Mouse (Mus musculus): ENCODE data around the gene Ivns1abp.
A peak's percentile ranks its signal among the peaks of the same experiment; 100 is the strongest.
"Not testable (repeated sequence)": the region's sequence is repeated elsewhere in the genome, so short reads cannot be mapped to it uniquely, and the experiment has no call there.

Gene Ivns1abp

DNA sequence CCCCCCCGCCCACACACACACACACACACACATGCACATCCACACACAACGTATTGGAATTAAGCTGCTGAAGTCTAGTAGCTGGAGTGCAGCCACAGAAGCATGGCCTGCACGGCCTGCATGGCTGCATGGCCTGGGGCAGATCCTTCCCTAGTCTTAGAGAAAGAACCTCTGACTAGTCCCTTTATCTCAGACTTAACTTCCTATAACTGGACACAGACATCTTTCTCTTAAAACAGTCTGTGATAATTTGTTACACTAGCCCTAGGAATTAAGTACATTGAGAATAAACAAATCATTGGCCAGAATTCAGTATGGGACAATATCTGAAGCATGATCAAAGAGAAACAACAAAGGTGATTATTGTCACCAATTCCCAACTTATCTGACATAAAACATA is 2.0 kb upstream of the Ivns1abp start:
- no peak for DNase-seq (ENCODE audit: low spot score in 2 of 2)

DNA sequence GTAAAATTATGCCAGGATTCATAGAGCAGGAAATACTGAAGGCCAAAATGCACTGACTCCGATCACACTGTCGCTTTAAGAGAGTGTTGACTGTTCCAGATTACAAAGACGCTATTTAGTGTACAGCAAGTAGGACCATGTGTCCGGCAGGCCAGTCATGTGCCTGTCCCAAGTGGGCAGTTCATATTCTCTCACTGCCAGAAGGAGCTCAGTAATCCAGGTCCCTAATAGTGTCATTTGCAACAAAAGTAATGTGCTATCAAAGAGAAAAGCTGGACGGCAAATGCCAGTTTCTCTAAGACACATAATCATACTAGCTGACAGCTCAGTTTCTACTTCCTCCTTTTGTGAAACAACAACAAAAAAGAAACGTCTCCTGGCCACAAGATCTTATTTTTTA is 1.3 kb upstream of the Ivns1abp start:
- DNase-seq (ENCODE audit: low spot score in 2 of 2) = no peak

GRCm38 (mm10) chr1:151343571-151344282 is 550 bp upstream of the Ivns1abp start:
- no peak for DNase-seq (ENCODE audit: low spot score in 2 of 2)

DNA sequence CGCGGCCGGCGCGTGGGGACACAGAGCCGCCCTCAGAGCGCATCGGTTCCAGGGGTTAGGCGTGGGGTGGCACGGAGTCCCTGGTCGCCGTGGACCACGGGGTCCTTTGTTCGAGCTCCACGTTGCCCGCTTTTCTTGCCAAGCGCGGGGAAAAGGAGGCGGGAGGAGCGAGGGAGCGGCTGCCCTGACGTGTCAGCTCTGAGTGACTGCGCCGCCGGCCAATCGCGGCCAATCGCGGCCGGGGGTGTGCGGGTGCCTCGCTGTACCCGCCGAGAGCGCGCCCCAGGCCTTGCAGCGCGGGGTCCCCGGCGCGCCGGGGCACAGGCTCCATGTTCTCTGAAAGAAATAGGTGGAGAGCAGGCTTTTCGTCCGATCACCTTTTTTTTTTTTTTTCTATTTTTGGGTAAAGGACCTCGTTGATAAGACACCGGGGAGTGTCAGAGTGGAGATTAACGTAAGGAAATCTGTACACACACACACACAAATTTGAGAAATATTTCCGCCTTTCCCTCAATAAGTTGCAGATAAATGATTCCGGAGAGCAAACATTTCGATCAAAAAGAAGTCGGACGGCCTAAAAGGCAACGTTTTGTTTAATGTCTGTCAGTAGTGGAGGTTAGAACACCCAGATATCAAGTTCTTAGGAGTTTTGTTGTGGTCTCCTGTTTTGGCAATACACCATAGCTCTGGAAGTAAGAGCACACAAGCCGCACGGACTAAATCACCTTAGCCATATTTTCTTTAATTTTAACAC is 1.0 kb downstream of the Ivns1abp start:
- DNase-seq (ENCODE audit: low spot score in 2 of 2) = peak; percentile 89 to 95

DNA sequence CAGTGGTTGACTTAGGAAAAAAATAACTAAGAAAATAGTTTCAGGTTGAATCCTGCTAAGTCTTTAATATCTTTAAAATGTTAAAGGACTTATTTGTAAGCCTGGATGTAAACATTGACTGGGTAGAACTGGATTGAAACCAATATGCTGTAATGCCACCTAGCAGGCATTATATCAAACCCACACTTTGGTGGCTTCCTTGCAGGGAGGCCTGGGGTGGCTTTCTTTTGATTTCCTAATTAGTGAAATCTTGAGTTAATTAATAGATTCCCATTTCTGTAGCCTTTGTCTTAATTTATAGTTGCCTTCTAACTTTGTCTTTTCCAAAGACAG is 1.6 kb downstream of the Ivns1abp start:
- no peak for DNase-seq (ENCODE audit: low spot score in 2 of 2)

DNA sequence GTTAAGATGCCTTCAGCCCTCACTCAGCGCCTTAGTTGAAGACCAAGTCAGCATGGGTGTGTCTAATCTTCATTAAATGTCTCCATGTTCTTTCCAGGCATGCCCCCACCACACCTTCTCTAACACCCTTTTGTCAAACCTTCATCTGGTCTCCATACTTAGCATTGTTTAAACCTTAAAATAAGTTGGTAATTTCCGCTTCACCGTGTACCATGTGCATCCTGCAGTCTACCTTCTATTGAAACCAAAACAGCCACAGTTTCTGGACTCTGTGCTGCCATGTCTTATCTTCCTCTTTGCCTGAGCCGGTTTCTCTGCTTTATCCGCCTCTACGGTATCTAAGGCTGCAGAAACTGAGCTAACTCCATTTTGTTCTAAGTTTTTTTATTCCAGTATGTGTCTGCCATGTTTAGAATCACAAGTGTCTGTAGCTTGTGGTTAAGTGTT is 2.4 kb downstream of the Ivns1abp start:
- no peak for DNase-seq (ENCODE audit: low spot score in 2 of 2)

- not testable (repeated sequence) for DNase-seq (ENCODE audit: low spot score in 2 of 2)
Measured at GRCm38 (mm10) chr1:151348293-151348692, 4.0 kb downstream of the Ivns1abp start.

GRCm38 (mm10) chr1:151352911-151353310 is 8.6 kb downstream of the Ivns1abp start:
- DNase-seq (ENCODE audit: low spot score in 2 of 2) = no peak

- no peak for DNase-seq (ENCODE audit: low spot score in 2 of 2)
Measured at GRCm38 (mm10) chr1:151355994-151356393, 11.7 kb downstream of the Ivns1abp start.

DNA sequence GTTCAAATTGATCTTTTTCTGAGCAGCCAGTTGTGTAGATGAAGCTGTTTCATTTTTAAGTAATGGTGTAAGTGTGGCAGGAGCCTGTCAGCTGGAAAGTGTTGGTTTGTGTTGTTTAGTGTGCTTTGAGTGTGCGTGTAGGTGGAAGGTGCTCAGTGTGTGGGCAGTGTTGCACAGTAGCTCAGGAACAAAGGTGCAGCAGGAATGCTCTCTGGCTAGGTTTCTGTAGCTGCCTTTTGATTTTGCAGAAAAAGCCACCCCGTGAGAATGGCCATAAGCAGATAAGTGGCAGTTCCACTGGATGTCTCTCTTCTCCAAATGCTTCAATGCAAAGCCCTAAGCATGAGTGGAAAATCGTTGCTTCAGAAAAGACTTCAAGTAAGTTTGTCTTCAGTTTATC is 15.1 kb downstream of the Ivns1abp start:
- DNase-seq (ENCODE audit: low spot score in 2 of 2) = no peak

DNA sequence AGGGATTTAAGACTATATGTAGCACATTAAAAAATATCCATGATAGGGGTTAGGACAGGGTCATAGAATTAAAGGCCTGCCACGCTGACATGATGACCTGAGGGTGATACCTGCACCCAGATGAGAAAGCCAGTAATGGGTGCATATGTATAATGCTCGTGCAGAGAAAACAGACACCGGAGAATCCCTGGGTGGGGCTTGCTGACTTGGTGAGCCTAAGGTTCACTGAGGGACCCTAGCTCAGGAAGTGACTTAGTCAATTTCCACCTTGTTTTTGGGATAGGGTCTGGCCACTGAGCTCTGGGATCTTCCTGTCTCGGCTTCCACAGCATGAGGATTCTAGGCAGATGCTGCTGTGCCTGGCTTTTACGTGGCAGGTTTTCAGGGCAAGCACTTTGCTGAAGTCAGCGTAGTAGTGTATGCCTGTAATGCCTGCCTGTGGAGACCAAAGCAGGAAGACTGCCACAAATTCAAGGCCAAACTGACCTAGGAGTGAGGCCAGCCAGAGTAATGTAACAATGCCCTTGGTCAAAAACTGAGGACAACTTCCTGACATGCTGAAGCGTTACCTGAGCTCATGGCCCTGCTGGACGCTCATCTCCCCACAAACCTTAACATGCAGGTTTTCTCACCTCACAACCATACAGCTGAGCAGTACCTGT is 22.8 kb downstream of the Ivns1abp start:
- no peak for DNase-seq (ENCODE audit: low spot score in 2 of 2)

- no peak for DNase-seq (ENCODE audit: low spot score in 2 of 2)
Measured at GRCm38 (mm10) chr1:151367721-151368324, 23.5 kb downstream of the Ivns1abp start.

- DNase-seq (ENCODE audit: low spot score in 2 of 2) = no peak
Measured at GRCm38 (mm10) chr1:151368444-151368843, 24.2 kb downstream of the Ivns1abp start.

- DNase-seq (ENCODE audit: low spot score in 2 of 2) = no peak
Measured at GRCm38 (mm10) chr1:151370573-151370972, 26.3 kb downstream of the Ivns1abp start.

GRCm38 (mm10) chr1:151371543-151371942 is 27.3 kb downstream of the Ivns1abp start:
- no peak for DNase-seq (ENCODE audit: low spot score in 2 of 2)

GRCm38 (mm10) chr1:151372823-151373222 is 28.5 kb downstream of the Ivns1abp start:
- DNase-seq (ENCODE audit: low spot score in 2 of 2) = no peak

GRCm38 (mm10) chr1:151377353-151377752 is 33.1 kb downstream of the Ivns1abp start:
- DNase-seq (ENCODE audit: low spot score in 2 of 2) = no peak

- no peak for DNase-seq (ENCODE audit: low spot score in 2 of 2)
Measured at GRCm38 (mm10) chr1:151390029-151390428, 45.8 kb downstream of the Ivns1abp start.

- no peak for DNase-seq (ENCODE audit: low spot score in 2 of 2)
Measured at GRCm38 (mm10) chr1:151409827-151410226, 65.5 kb downstream of the Ivns1abp start.

Data from frontal cortex, postnatal 14 days (tissue).